Mouse (Mus musculus) forebrain, embryonic 13.5 days (tissue): ENCODE data around the gene 1700056E22Rik. TPM values are rescaled to one million over a fixed set of nuclear protein-coding genes. Genes with fewer than 3 reads are reported as not detected.

ENCODE experiments used
- ATAC-seq: fragments of 200-750 bp; cut with Nextera tagmentation; 2 replicates; pipeline ENCODE4 v1.8.0; 2017
- H3K27ac ChIP-seq: fragments of 300-500 bp; sonication (generic); 2 replicates; pipeline ENCODE4 v1.5.1; 2015; ENCODE audit warnings: inconsistent platforms, mild to moderate bottlenecking, moderate library complexity
- H3K27me3 ChIP-seq: fragments of 300-500 bp; sonication (generic); 2 replicates; pipeline ENCODE4 v1.6.1; 2015; ENCODE audit warnings: mild to moderate bottlenecking, inconsistent platforms
- H3K36me3 ChIP-seq: fragments of 300-500 bp; sonication (generic); 2 replicates; pipeline ENCODE4 v1.6.1; 2015; ENCODE audit warnings: mild to moderate bottlenecking, inconsistent platforms; ENCODE audit not compliant: poor library complexity, severe bottlenecking
- H3K4me1 ChIP-seq: fragments of 300-500 bp; sonication (generic); 2 replicates; pipeline ENCODE4 v1.6.1; 2015; ENCODE audit warnings: inconsistent platforms
- H3K4me2 ChIP-seq: fragments of 300-500 bp; sonication (generic); 2 replicates; pipeline ENCODE4 v1.6.1; 2015; ENCODE audit warnings: inconsistent platforms, mild to moderate bottlenecking, moderate library complexity
- H3K4me3 ChIP-seq: fragments of 300-500 bp; sonication (generic); 2 replicates; pipeline ENCODE4 v1.5.1; 2015; ENCODE audit warnings: mild to moderate bottlenecking, inconsistent platforms
- H3K9ac ChIP-seq: fragments of 300-500 bp; sonication (generic); 2 replicates; pipeline ENCODE4 v1.6.1; 2015; ENCODE audit warnings: mild to moderate bottlenecking, inconsistent platforms
- H3K9me3 ChIP-seq: fragments of 300-500 bp; sonication (generic); replicated peaks from 2 replicates; pipeline ENCODE4 v1.6.1; 2016; ENCODE audit warnings: inconsistent platforms
- WGBS: fragments of 180-500 bp; shearing (Covaris S2); methylation state at CpG from one replicate; pipeline ENCODE4 v1.1.7; 2015; 5-methylcytosine and 5-hydroxymethylcytosine counted together
- polyA plus RNA-seq: library from polyadenylated mRNA; unstranded; fragments of >200 nt; fragmentation: Nextera tagmentation; extraction: Ambion mirVana; gene quantifications from 2 replicates; pipeline ENCODE4 v1.2.1, GENCODE M21; 2015

Gene 1700056E22Rik
- polyA plus RNA-seq, 1 experiment from 2014 or later, result 1.5 TPM

GRCm38 (mm10) chr1:184014091-184014490 is 20.0 kb downstream of the 1700056E22Rik start:
- no peaks in the 10 kb centered on the region for H3K27me3 ChIP-seq
- no peaks in the 10 kb centered on the region for H3K9me3 ChIP-seq
- no peak overlapping the region for H3K9ac ChIP-seq
- no peaks in the 10 kb centered on the region for H3K4me1 ChIP-seq
- no peak overlapping the region for H3K4me2 ChIP-seq
- no peaks in the 10 kb centered on the region for H3K36me3 ChIP-seq
- no peak overlapping the region for H3K27ac ChIP-seq
- 90% methylated on average over 3 of the region's 3 CpGs for WGBS
- H3K4me3 ChIP-seq, result no peak overlapping the region
- ATAC-seq, result no peak

GRCm38 (mm10) chr1:184013106-184013505 is 21.0 kb downstream of the 1700056E22Rik start, which contains the start of gene Dusp10:
Gene Dusp10, plus strand, starts transcription at chr1:184013302.
- Histone ChIP-seq H3K36me3 (no peaks in the 10 kb centered on the region), H3K4me2 (no peak within 1 kb of the TSS), H3K9ac (no peak within 1 kb of the TSS), H3K9me3 (no peaks in the 10 kb centered on the region), H3K27me3 (no peaks in the 10 kb centered on the region), H3K4me1 (no peaks in the 10 kb centered on the region), H3K4me3 (no peak within 1 kb of the TSS), H3K27ac (no peak within 1 kb of the TSS)
- no peak for ATAC-seq
- 87% methylated on average over 4 of the region's 4 CpGs for WGBS

GRCm38 (mm10) chr1:184011311-184011710 is 22.8 kb downstream of the 1700056E22Rik start:
- H3K4me3 ChIP-seq, result no peak overlapping the region
- H3K9ac ChIP-seq, result no peak overlapping the region
- no peak overlapping the region for H3K4me2 ChIP-seq
- WGBS, result 96% methylated on average over 6 of the region's 6 CpGs
- H3K36me3 ChIP-seq, result no peaks in the 10 kb centered on the region
- no peak for ATAC-seq
- no peaks in the 10 kb centered on the region for H3K27me3 ChIP-seq
- H3K27ac ChIP-seq, result no peak overlapping the region
- no peaks in the 10 kb centered on the region for H3K9me3 ChIP-seq
- no peaks in the 10 kb centered on the region for H3K4me1 ChIP-seq

GRCm38 (mm10) chr1:184006086-184006485 is 28.0 kb downstream of the 1700056E22Rik start:
- Histone ChIP-seq H3K9me3 (no peaks in the 10 kb centered on the region), H3K4me1 (no peaks in the 10 kb centered on the region), H3K36me3 (no peaks in the 10 kb centered on the region), H3K4me3 (no peak overlapping the region), H3K9ac (no peak overlapping the region), H3K27ac (no peak overlapping the region), H3K4me2 (no peak overlapping the region), H3K27me3 (no peaks in the 10 kb centered on the region)
- ATAC-seq, result no peak

GRCm38 (mm10) chr1:184005315-184006058 is 28.6 kb downstream of the 1700056E22Rik start:
- no peaks in the 10 kb centered on the region for H3K27me3 ChIP-seq
- H3K4me1 ChIP-seq, result no peaks in the 10 kb centered on the region
- H3K4me2 ChIP-seq, result no peak overlapping the region
- WGBS, result 89% methylated on average over 6 of the region's 6 CpGs
- H3K9me3 ChIP-seq, result no peaks in the 10 kb centered on the region
- H3K9ac ChIP-seq, result no peak overlapping the region
- H3K36me3 ChIP-seq, result no peaks in the 10 kb centered on the region
- no peak overlapping the region for H3K27ac ChIP-seq
- ATAC-seq, result no peak
- H3K4me3 ChIP-seq, result no peak overlapping the region

- H3K4me3 ChIP-seq, result no peak overlapping the region
- H3K27ac ChIP-seq, result no peak overlapping the region
- 77% methylated on average over 2 of the region's 2 CpGs for WGBS
- no peak for ATAC-seq
- H3K27me3 ChIP-seq, result no peaks in the 10 kb centered on the region
- H3K9ac ChIP-seq, result no peak overlapping the region
- H3K4me2 ChIP-seq, result no peak overlapping the region
- H3K9me3 ChIP-seq, result no peaks in the 10 kb centered on the region
- no peaks in the 10 kb centered on the region for H3K36me3 ChIP-seq
- no peaks in the 10 kb centered on the region for H3K4me1 ChIP-seq
These were observed 29.8 kb downstream of the 1700056E22Rik start for GRCm38 (mm10) chr1:184004311-184004710.

- no peak overlapping the region for H3K4me2 ChIP-seq
- H3K36me3 ChIP-seq, result no peaks in the 10 kb centered on the region
- H3K4me1 ChIP-seq, result no peaks in the 10 kb centered on the region
- WGBS, result 48% methylated on average over 2 of the region's 2 CpGs
- no peaks in the 10 kb centered on the region for H3K27me3 ChIP-seq
- ATAC-seq, result no peak
- H3K9me3 ChIP-seq, result no peaks in the 10 kb centered on the region
- H3K4me3 ChIP-seq, result no peak overlapping the region
- H3K9ac ChIP-seq, result no peak overlapping the region
- no peak overlapping the region for H3K27ac ChIP-seq
These were observed 31.6 kb downstream of the 1700056E22Rik start for GRCm38 (mm10) chr1:184002470-184002869.

GRCm38 (mm10) chr1:183997207-183997606 is 36.9 kb downstream of the 1700056E22Rik start:
- WGBS, result 81% methylated on average over 2 of the region's 2 CpGs
- Histone ChIP-seq H3K27me3 (no peaks in the 10 kb centered on the region), H3K4me1 (no peaks in the 10 kb centered on the region), H3K9ac (no peak overlapping the region), H3K4me3 (no peak overlapping the region), H3K27ac (no peak overlapping the region), H3K4me2 (no peak overlapping the region), H3K9me3 (no peaks in the 10 kb centered on the region), H3K36me3 (no peaks in the 10 kb centered on the region)
- ATAC-seq, result no peak

GRCm38 (mm10) chr1:183991921-183992320 is 42.2 kb downstream of the 1700056E22Rik start:
- 87% methylated on average over 2 of the region's 2 CpGs for WGBS
- no peak overlapping the region for H3K9ac ChIP-seq
- no peak overlapping the region for H3K27ac ChIP-seq
- H3K4me3 ChIP-seq, result no peak overlapping the region
- H3K27me3 ChIP-seq, result no peaks in the 10 kb centered on the region
- no peaks in the 10 kb centered on the region for H3K36me3 ChIP-seq
- ATAC-seq, result no peak
- H3K4me1 ChIP-seq, result no peaks in the 10 kb centered on the region
- H3K9me3 ChIP-seq, result no peaks in the 10 kb centered on the region
- no peak overlapping the region for H3K4me2 ChIP-seq

- no peak for ATAC-seq
- H3K4me2 ChIP-seq, result no peak overlapping the region
- no peaks in the 10 kb centered on the region for H3K36me3 ChIP-seq
- H3K9ac ChIP-seq, result no peak overlapping the region
- no peaks in the 10 kb centered on the region for H3K27me3 ChIP-seq
- 95% methylated on average over 7 of the region's 7 CpGs for WGBS
- no peak overlapping the region for H3K4me3 ChIP-seq
- no peak overlapping the region for H3K27ac ChIP-seq
- no peaks in the 10 kb centered on the region for H3K4me1 ChIP-seq
- no peaks in the 10 kb centered on the region for H3K9me3 ChIP-seq
These were observed 46.3 kb downstream of the 1700056E22Rik start for GRCm38 (mm10) chr1:183987711-183988245.
